Mouse (Mus musculus): Measurements from ENCODE around the gene Syne1.

GRCm38 (mm10) chr10:5028301-5028700 is 523.0 kb downstream of the Syne1 start:
- TF ChIP-seq MYOG (IDR thresholded peaks at IDR 0.05; ENCODE audit: control insufficient read depth in 1 of 3, insufficient read depth in 1 of 3, insufficient read length in 2 of 3, low read depth in 2 of 3) (no peak), POLR2A (IDR thresholded peaks at IDR 0.05; ENCODE audit: insufficient read length, low read depth) (no peak), TCF12 (IDR thresholded peaks at IDR 0.05; ENCODE audit: insufficient read depth, poor library complexity, severe bottlenecking) (no peak), USF1 (IDR thresholded peaks at IDR 0.05; ENCODE audit: low read depth) (no peak)

All from myocyte (in vitro differentiated cells).